Mouse (Mus musculus): Measurements from ENCODE around the gene Tcf7l1. TPM values are rescaled to one million over a fixed set of nuclear protein-coding genes. Genes with fewer than 3 reads are reported as not detected.

Tcf7l1 gene
- polyA plus RNA-seq, 1 experiment, result 0.12 TPM

GRCm38 (mm10) chr6:72641218-72641954 is 147.7 kb downstream of the Tcf7l1 start:
- H3K27me3 ChIP-seq (replicated peaks), result peaks cover 20% of the 10 kb centered on the region
- TF ChIP-seq GATA1 (IDR thresholded peaks at IDR 0.05; ENCODE audit: borderline replicate concordance, low read length), result no peak
- TF ChIP-seq FLI1 (IDR thresholded peaks at IDR 0.05; ENCODE audit: low read length), result no peak

GRCm38 (mm10) chr6:72636940-72637339 is 152.1 kb downstream of the Tcf7l1 start:
- Histone ChIP-seq H3K4me1 (peaks cover 18% of the 10 kb centered on the region), H3K36me3 (replicated peaks; ENCODE audit: low read length) (no peaks in the 10 kb centered on the region), H3K27me3 (replicated peaks) (peaks cover 23% of the 10 kb centered on the region), H3K4me3 (replicated peaks) (no peak overlapping the region), H3K9me3 (no peaks in the 10 kb centered on the region)
- TF ChIP-seq FLI1 (IDR thresholded peaks at IDR 0.05; ENCODE audit: low read length) (no peak), GATA1 (IDR thresholded peaks at IDR 0.05; ENCODE audit: borderline replicate concordance, low read length) (no peak)

More at GRCm38 (mm10) chr6:72641218-72641954, 147.7 kb downstream of the Tcf7l1 start:
- Histone ChIP-seq H3K4me3 (replicated peaks) (no peak overlapping the region), H3K9me3 (no peaks in the 10 kb centered on the region), H3K36me3 (replicated peaks; ENCODE audit: low read length) (no peaks in the 10 kb centered on the region), H3K4me1 (peaks cover 3% of the 10 kb centered on the region)

GRCm38 (mm10) chr6:72635760-72636431 is 153.2 kb downstream of the Tcf7l1 start:
- TF ChIP-seq FLI1 (IDR thresholded peaks at IDR 0.05; ENCODE audit: low read length) (no peak), GATA1 (IDR thresholded peaks at IDR 0.05; ENCODE audit: borderline replicate concordance, low read length) (no peak)
- peak overlapping the region; percentile 78 for H3K4me3 ChIP-seq (replicated peaks)
- peaks cover 28% of the 10 kb centered on the region for H3K27me3 ChIP-seq (replicated peaks)

GRCm38 (mm10) chr6:72634311-72634710 is 154.7 kb downstream of the Tcf7l1 start:
- H3K27me3 ChIP-seq (replicated peaks), result peaks cover 32% of the 10 kb centered on the region
- H3K4me3 ChIP-seq (replicated peaks), result no peak overlapping the region
- H3K9me3 ChIP-seq, result no peaks in the 10 kb centered on the region
- TF ChIP-seq GATA1 (IDR thresholded peaks at IDR 0.05; ENCODE audit: borderline replicate concordance, low read length) (no peak), FLI1 (IDR thresholded peaks at IDR 0.05; ENCODE audit: low read length) (no peak)
- peaks cover 29% of the 10 kb centered on the region for H3K4me1 ChIP-seq
- no peaks in the 10 kb centered on the region for H3K36me3 ChIP-seq (replicated peaks; ENCODE audit: low read length)

More at GRCm38 (mm10) chr6:72635760-72636431, 153.2 kb downstream of the Tcf7l1 start:
- Histone ChIP-seq H3K36me3 (replicated peaks; ENCODE audit: low read length) (no peaks in the 10 kb centered on the region), H3K9me3 (no peaks in the 10 kb centered on the region), H3K4me1 (peaks cover 28% of the 10 kb centered on the region)

GRCm38 (mm10) chr6:72631700-72632099 is 157.4 kb downstream of the Tcf7l1 start:
- Histone ChIP-seq H3K36me3 (replicated peaks; ENCODE audit: low read length) (no peaks in the 10 kb centered on the region), H3K9me3 (no peaks in the 10 kb centered on the region), H3K4me3 (replicated peaks) (no peak overlapping the region), H3K4me1 (peaks cover 46% of the 10 kb centered on the region), H3K27me3 (replicated peaks) (peaks cover 30% of the 10 kb centered on the region)
- no peak for TF ChIP-seq FLI1 (IDR thresholded peaks at IDR 0.05; ENCODE audit: low read length)
- TF ChIP-seq GATA1 (IDR thresholded peaks at IDR 0.05; ENCODE audit: borderline replicate concordance, low read length), result no peak

GRCm38 (mm10) chr6:72630961-72631360 is 158.1 kb downstream of the Tcf7l1 start:
- H3K27me3 ChIP-seq (replicated peaks), result peaks cover 32% of the 10 kb centered on the region
- no peaks in the 10 kb centered on the region for H3K9me3 ChIP-seq
- no peak for TF ChIP-seq FLI1 (IDR thresholded peaks at IDR 0.05; ENCODE audit: low read length)
- no peak for TF ChIP-seq GATA1 (IDR thresholded peaks at IDR 0.05; ENCODE audit: borderline replicate concordance, low read length)
- peaks cover 42% of the 10 kb centered on the region for H3K4me1 ChIP-seq
- no peaks in the 10 kb centered on the region for H3K36me3 ChIP-seq (replicated peaks; ENCODE audit: low read length)
- H3K4me3 ChIP-seq (replicated peaks), result no peak overlapping the region

- Histone ChIP-seq H3K9me3 (no peaks in the 10 kb centered on the region), H3K36me3 (replicated peaks; ENCODE audit: low read length) (no peaks in the 10 kb centered on the region), H3K4me3 (replicated peaks) (no peak overlapping the region), H3K27me3 (replicated peaks) (peaks cover 32% of the 10 kb centered on the region), H3K4me1 (peaks cover 41% of the 10 kb centered on the region)
- no peak for TF ChIP-seq GATA1 (IDR thresholded peaks at IDR 0.05; ENCODE audit: borderline replicate concordance, low read length)
- TF ChIP-seq FLI1 (IDR thresholded peaks at IDR 0.05; ENCODE audit: low read length), result no peak
These were observed 158.7 kb downstream of the Tcf7l1 start for GRCm38 (mm10) chr6:72630370-72630769.

GRCm38 (mm10) chr6:72627276-72627675 is 161.8 kb downstream of the Tcf7l1 start:
- Histone ChIP-seq H3K36me3 (replicated peaks; ENCODE audit: low read length) (no peaks in the 10 kb centered on the region), H3K4me3 (replicated peaks) (no peak overlapping the region), H3K9me3 (no peaks in the 10 kb centered on the region), H3K4me1 (peaks cover 32% of the 10 kb centered on the region), H3K27me3 (replicated peaks) (peaks cover 24% of the 10 kb centered on the region)
- TF ChIP-seq GATA1 (IDR thresholded peaks at IDR 0.05; ENCODE audit: borderline replicate concordance, low read length), result no peak
- no peak for TF ChIP-seq FLI1 (IDR thresholded peaks at IDR 0.05; ENCODE audit: low read length)

- Histone ChIP-seq H3K4me3 (replicated peaks) (no peak overlapping the region), H3K27me3 (replicated peaks) (peaks cover 16% of the 10 kb centered on the region), H3K36me3 (replicated peaks; ENCODE audit: low read length) (no peaks in the 10 kb centered on the region), H3K9me3 (no peaks in the 10 kb centered on the region), H3K4me1 (peaks cover 30% of the 10 kb centered on the region)
- no peak for TF ChIP-seq GATA1 (IDR thresholded peaks at IDR 0.05; ENCODE audit: borderline replicate concordance, low read length)
- TF ChIP-seq FLI1 (IDR thresholded peaks at IDR 0.05; ENCODE audit: low read length), result no peak
These were observed 162.7 kb downstream of the Tcf7l1 start for GRCm38 (mm10) chr6:72626391-72626790.
